Mouse (Mus musculus): Measurements from ENCODE around the gene Npepl1.

Gene Npepl1

DNA sequence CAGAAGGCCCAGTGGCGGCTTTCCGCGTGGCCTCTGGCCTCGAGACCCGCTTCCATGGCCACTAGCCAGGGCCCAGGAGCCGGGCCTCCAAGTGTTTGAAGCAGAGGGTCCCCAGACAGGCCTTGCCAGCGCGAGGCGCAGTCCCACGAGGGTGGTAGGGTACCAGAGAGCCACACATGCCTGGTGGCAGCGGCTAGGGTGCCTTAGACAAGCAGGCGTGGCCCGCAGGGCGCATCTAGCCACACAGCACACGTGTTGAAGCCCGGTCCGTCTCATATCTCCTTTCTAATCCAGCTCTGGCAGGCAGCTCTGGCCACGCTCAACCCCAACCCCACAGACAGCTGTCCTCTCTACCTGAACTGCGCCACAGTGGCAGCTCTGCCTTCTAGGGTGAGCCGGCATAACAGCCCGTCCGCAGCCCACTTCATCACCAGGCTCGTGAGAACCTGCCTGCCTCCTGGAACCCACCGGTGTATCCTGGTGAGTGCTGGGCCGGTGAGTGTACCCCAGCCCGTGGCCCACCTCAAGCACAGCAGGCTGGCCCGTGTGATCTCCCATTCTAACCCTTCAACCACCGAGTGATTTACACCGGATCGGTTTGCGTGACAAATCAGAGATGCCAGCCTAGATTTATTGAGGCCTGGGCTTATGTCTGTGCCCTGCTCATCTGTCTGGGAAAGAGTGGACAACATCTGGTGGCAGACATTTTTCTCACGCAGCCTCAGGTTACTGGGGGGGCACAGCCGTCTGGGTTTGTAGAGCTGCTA is 817 bp downstream of the Npepl1 start:
- peak; percentile 48 for DNase-seq

- no peak for DNase-seq
Observed at GRCm38 (mm10) chr2:174112931-174113330, 2.8 kb downstream of the Npepl1 start.

GRCm38 (mm10) chr2:174114148-174114864 is 4.2 kb downstream of the Npepl1 start:
- DNase-seq: no peak

DNA sequence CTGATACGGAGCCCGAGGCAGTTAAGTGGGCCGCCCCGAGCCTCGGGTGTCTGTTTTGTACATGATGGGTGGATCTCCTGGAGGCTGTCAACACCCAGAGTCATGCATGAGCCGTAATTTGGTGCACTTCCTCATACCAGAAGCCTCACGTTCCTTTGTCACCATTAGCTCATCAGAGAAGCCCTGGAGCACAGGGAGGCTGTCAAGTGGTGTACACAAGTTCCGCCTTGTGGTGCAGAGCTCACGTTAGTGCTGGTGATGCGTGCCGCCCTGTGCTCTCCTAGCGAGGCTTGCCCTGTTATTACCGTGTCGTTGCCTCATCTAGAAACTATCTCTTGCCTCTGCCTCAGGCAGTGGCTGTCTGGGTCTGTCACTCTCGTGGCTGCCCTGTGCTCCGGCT is 6.8 kb downstream of the Npepl1 start:
- no peak for DNase-seq

DNA sequence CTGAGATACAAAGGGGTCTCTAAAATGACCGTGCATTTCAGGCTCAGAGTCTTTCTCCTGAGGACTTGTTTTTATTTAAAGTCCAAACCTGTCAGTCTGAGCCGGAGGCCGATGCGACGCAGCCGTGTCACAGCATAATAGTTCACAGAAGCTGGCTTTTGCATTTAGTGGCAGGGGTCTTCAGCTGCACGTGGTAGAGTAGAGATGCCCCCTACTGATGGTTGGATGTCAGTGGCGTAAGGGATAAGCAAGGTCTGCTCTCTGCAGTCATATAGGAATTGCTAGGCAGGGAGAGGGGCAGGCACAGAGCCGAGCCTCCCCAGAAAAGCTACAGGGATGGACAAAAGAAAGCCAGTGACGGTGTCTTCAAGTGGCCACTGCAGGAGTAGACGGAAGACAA is 8.0 kb downstream of the Npepl1 start:
- DNase-seq: no peak

GRCm38 (mm10) chr2:174119259-174119658 is 9.1 kb downstream of the Npepl1 start:
- DNase-seq: no peak

DNA sequence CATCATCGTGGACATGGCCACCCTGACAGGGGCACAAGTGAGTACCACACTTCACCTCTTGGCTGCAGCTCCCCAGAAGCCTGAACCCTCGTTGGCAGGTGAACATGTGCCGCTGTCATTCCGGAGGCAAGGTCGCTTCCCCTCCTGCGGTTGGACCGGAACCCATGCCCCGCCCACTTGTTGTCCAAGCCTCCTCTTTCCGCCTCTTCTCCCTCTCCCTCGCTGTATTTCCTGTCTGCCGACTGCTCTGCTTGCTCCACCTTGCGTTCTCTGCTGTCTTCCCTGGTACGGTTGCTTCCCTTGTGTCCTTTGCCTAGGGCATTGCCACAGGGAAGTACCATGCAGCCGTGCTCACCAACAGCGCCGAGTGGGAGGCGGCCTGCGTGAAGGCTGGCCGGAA is 10.5 kb downstream of the Npepl1 start:
- no peak for DNase-seq

DNA sequence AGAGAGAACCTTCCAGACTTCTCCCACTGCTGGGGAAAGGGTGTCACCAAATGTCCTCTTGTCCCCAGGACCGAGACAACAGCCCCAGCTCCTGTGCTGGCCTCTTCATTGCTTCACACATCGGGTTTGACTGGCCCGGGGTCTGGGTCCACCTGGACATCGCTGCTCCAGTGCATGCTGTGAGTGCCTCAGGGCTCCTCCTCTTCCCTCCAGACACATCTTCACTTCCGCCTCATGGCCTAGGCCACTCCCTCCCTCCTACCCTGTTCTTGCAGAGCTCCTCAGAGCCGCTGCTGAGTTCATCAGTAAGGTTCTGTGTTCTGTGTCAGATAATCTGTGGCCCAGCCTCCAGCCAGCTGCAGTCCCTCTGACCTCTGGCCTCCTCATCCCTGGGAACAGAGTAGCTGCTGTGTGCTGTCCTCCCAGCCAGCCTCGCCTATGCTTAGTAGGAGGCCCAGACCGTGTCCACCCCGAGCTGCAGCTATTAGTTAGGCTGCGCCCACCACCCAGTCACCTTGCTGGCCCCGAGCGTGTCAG is 11.3 kb downstream of the Npepl1 start:
- DNase-seq: no peak

DNA sequence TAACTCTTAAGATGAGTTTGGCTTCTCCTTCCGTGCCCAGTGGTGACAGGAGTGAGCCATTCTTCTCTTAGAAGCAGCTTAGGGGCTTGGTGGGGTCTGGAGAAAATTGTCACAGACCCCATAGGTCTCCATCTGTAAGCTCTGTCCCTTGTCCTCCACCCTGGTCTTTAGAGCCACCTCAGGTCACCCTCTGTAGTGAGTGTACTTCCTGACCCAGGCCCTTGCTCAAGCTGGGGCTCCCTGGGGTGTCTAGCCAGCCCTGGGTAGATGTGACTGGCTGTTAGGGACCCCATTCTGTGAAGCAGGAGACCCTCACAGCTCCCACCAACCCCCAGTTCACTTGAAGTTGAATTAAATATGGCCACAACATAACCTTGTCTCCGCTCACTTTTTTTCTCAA is 12.2 kb downstream of the Npepl1 start:
- DNase-seq: no peak

- peak; percentile 1 for DNase-seq
Observed at GRCm38 (mm10) chr2:174123731-174124130, 13.6 kb downstream of the Npepl1 start.

- peak; percentile 1 for DNase-seq
Observed at GRCm38 (mm10) chr2:174126522-174127375, 16.6 kb downstream of the Npepl1 start.

- no peak for DNase-seq
Observed at GRCm38 (mm10) chr2:174127376-174127713, 17.2 kb downstream of the Npepl1 start.

GRCm38 (mm10) chr2:174128926-174129325 is 18.8 kb downstream of the Npepl1 start:
- DNase-seq: no peak

GRCm38 (mm10) chr2:174130468-174131097 is 20.4 kb downstream of the Npepl1 start:
- no peak for DNase-seq

DNA sequence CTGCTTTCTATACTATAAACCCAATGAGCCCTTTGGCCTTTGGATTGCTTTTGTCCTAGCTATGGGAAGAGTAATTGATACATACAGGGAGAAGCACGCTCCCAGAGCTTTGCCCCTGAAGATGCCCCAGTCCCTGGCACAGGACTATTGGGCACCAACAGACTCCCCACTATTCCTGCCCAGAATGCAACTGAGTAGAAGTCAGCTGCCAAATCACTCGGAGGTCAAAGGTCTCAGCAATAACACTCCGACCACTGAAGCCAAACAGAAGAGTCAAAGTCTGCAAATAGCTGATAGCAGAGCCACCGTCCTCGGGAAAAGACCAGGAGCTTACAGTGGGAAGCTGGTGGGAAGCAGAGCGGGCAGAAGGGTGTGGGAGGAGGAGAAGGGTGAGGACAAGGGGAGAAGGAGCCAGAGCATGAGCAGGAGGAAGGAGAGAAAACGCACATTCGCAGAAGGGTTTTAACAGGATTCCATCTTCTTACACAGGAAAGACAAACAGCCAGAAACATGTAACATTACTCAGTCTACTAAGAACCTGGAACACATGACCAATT is 22.3 kb downstream of the Npepl1 start:
- no peak for DNase-seq

- DNase-seq: no peak
Observed at GRCm38 (mm10) chr2:174159035-174159434, 48.9 kb downstream of the Npepl1 start.

- DNase-seq: peak; percentile 38
Observed at GRCm38 (mm10) chr2:174160461-174160860, 50.3 kb downstream of the Npepl1 start.

Measured in kidney, adult 11 months (tissue).